Mouse (Mus musculus): ENCODE results near the gene Osm.

DNA sequence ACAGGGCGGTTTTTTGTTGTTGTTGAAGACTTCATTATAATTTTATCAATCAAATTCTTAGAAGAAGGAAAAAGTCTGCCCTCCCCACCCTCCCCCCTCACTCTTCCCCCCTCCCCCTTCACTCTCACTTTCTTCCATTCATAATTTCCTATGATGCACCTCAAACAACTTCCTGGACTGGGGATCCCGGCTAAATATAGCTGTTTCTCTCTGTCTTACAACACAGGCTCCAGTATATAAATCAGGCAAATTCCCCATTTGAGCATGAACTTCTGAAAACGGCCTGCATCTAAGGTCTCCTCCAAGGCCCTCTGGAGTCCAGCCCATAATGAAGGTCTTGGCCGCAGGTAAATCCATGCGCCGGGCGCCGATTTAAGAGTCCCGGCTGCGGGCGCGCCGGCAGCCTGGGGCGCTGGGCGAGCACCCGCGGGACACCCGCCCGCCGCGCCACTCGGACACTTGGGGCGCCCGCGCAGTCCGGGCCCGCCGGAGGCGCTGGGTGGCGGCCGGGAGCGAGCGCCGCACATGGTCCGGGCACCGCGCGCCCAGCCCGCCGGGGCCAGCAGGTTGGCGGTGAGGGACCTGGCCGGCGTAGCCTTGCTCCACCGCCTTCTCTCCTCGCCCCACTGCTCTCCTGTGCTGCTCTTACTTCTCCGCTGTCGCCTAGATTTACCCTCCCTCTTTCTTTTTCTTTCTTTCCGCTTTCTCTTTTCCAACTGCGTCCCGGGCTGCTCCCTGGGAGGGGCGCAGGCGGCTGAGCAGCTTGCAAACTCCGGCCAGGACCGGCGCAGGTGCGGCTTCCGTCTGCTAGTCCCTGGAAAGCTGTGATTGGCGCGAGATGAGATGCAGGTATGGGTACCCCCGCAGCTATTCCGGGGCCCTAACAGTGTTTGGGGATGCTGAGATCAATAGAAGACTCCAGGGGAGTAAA is 30.3 kb downstream of the Osm start:
- TF ChIP-seq CTCF (IDR thresholded peaks at IDR 0.05; ENCODE audit: borderline replicate concordance, extremely low read depth, insufficient read depth, insufficient read length) (no peak), POLR2A (IDR thresholded peaks at IDR 0.05; ENCODE audit: borderline replicate concordance, extremely low read depth, insufficient read depth, insufficient read length, poor library complexity, severe bottlenecking) (no peak)
